Mouse (Mus musculus) stomach, postnatal 0 days (tissue): ENCODE data around the gene Agpat4. TPM values are rescaled to one million over a fixed set of nuclear protein-coding genes. Genes with fewer than 3 reads are reported as not detected.

Experiments used
- ATAC-seq: fragments of 200-750 bp; cut with Nextera tagmentation; 2 replicates; pipeline ENCODE4 v1.8.0; 2017; ENCODE audit not compliant: low FRiP score, low TSS enrichment
- DNase-seq: peaks from one replicate; pipeline ENCODE4 v3.0.0-alpha.2; 2016; ENCODE audit warnings: low spot score
- H3K27ac ChIP-seq: fragments of 300-500 bp; sonication (generic); replicated peaks from 2 replicates; pipeline ENCODE4 v1.5.1; 2014; ENCODE audit warnings: mild to moderate bottlenecking, control low read depth
- H3K27me3 ChIP-seq: fragments of 300-500 bp; sonication (generic); 2 replicates; pipeline ENCODE4 v1.6.1; 2014; ENCODE audit warnings: low read length; ENCODE audit not compliant: control insufficient read depth, insufficient read depth
- H3K36me3 ChIP-seq: fragments of 300-500 bp; sonication (generic); 2 replicates; pipeline ENCODE4 v1.6.1; 2014; ENCODE audit warnings: low read length, mixed read lengths; ENCODE audit not compliant: control insufficient read depth, insufficient read depth
- H3K4me1 ChIP-seq: fragments of 300-500 bp; sonication (generic); replicated peaks from 2 replicates; pipeline ENCODE4 v1.6.1; 2014; ENCODE audit warnings: antibody characterized with exemption; ENCODE audit not compliant: control insufficient read depth, insufficient read depth
- H3K4me2 ChIP-seq: fragments of 300-500 bp; sonication (generic); replicated peaks from 2 replicates; pipeline ENCODE4 v1.6.1; 2014; ENCODE audit warnings: low read depth, mild to moderate bottlenecking, control low read depth, moderate library complexity
- H3K4me3 ChIP-seq: fragments of 300-500 bp; sonication (generic); 2 replicates; pipeline ENCODE4 v1.5.1; 2014; ENCODE audit warnings: low read depth, low read length, control low read depth
- H3K9ac ChIP-seq: fragments of 300-500 bp; sonication (generic); 2 replicates; pipeline ENCODE4 v1.6.1; 2014; ENCODE audit warnings: mild to moderate bottlenecking, low read length, control low read depth, mixed read lengths
- H3K9me3 ChIP-seq: fragments of 300-500 bp; sonication (generic); 2 replicates; pipeline ENCODE4 v1.6.1; 2016; ENCODE audit warnings: low read length; ENCODE audit not compliant: control insufficient read depth
- CTCF ChIP-seq: IDR thresholded peaks from 2 replicates; pipeline ENCODE4 v1.5.1; 2016; ENCODE audit warnings: antibody characterized with exemption, low read depth, mild to moderate bottlenecking, moderate library complexity
- EP300 ChIP-seq: optimal IDR thresholded peaks from 2 replicates; pipeline ENCODE3; 2016; ENCODE audit warnings: antibody characterized with exemption
- WGBS: fragments of 180-500 bp; shearing (Covaris S2); extraction: QIAGEN DNeasy Blood & Tissue Kit; methylation state at CpG from one replicate; pipeline ENCODE4 v1.1.7; 2014; 5-methylcytosine and 5-hydroxymethylcytosine counted together
- polyA plus RNA-seq: library from polyadenylated mRNA; unstranded; fragments of >200 nt; fragmentation: Nextera tagmentation; extraction: Ambion mirVana; gene quantifications from 2 replicates; pipeline ENCODE4 v1.2.1, GENCODE M21; 2015

Agpat4 gene
- polyA plus RNA-seq, 1 experiment from 2014 or later = 18.7 TPM

DNA sequence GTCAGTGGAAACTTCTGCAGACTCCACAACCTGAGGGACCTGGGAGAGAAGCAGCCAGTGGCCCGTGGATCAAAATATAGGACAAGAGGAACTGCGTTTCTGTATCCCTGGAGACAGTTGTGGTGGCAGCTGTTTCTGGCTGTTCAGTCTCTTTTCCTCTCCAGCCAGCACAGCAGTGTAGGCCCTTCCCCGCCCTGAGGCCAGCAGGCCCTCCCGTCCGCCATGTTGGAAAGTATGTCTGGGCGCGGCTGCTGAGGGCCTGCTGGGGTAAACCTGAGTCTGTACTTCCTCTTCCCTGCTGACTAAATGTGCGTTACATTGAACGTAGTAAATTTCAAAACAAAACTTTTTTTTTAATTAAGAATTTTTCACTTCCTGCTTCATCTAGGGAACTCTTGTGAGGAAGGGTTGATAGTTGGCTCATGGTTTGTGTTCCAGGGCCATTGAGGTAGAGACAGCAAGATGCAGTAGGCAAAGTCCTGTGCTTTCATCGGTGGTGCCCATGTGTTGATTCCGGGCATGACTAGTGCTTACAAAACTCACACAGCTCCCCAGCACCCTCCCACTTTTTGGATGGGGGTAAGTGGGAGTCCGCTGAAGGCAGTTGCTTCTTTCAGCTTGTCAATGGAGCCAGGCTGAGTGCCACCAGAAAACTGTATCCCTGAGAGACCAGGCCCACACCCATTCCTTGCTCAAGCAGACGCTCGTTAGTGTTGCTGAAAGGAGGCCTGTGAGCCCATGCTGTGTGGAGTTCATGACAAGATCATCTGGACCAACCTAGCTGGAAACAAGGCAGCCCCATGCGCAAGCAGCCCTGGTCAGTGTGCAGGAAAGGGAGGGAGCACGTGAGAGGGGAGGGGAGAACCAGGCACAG, 40.9 kb downstream of the Agpat4 start:
- no peaks in the 10 kb centered on the region for H3K9me3 ChIP-seq
- no peak for TF ChIP-seq CTCF
- TF ChIP-seq EP300 = no peak

DNA sequence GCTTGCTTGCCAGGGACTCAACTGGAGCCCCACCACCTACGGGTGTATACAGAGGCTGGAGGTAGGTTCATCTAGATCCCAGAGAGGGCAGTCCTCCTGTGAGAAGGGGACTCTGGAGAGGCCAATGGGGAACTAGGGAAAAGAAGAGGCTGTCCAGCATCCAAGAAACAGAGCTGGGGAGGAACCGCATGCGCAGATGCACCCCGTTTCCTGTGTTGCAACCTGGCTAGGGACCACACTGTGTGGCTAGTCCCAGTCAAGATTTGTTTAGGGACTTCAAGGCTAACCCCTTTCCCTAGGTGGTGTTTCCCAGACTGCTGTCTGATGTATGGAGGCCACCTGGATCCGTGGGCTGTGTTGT, 41.5 kb downstream of the Agpat4 start:
- Histone ChIP-seq H3K9me3 (no peaks in the 10 kb centered on the region), H3K4me1 (no peaks in the 10 kb centered on the region), H3K27me3 (no peaks in the 10 kb centered on the region), H3K4me2 (no peak overlapping the region), H3K9ac (no peak overlapping the region), H3K36me3 (no peaks in the 10 kb centered on the region), H3K27ac (no peak overlapping the region), H3K4me3 (no peak overlapping the region)
- no peak for ATAC-seq
- DNase-seq = no peak
- no peak for TF ChIP-seq EP300
- no peak for TF ChIP-seq CTCF
- 87% methylated on average over 5 of the region's 5 CpGs for WGBS

More for the DNA sequence above, 40.9 kb downstream of the Agpat4 start:
- ATAC-seq = no peak
- Histone ChIP-seq H3K9ac (no peak overlapping the region), H3K27ac (no peak overlapping the region), H3K36me3 (no peaks in the 10 kb centered on the region), H3K4me2 (no peak overlapping the region), H3K27me3 (no peaks in the 10 kb centered on the region), H3K4me1 (no peaks in the 10 kb centered on the region), H3K4me3 (no peak overlapping the region)
- no peak for DNase-seq
- 88% methylated on average over 16 of the region's 16 CpGs for WGBS

DNA sequence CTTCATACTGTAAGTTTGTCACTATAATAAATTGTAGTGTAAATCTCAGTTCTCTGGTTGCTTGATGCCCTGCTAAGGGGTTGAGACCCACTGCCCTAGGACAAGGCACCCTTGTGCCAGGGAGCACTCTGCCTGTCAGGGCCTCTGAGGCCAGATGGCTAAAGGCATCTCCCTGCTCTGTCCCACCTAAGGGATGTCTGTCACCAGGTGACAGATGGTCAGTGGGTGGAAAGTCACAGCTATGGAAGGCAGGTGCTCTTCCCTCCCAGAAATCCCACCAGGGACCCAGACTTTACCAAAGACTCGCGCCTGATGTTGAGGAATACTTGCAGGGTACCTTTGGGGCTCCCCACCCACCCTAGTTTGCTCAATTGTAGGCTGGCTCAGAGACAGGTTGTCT, 42.0 kb downstream of the Agpat4 start:
- Histone ChIP-seq H3K4me3 (no peak overlapping the region), H3K4me1 (no peaks in the 10 kb centered on the region), H3K4me2 (no peak overlapping the region), H3K9ac (no peak overlapping the region), H3K27me3 (no peaks in the 10 kb centered on the region), H3K9me3 (no peaks in the 10 kb centered on the region), H3K36me3 (no peaks in the 10 kb centered on the region), H3K27ac (no peak overlapping the region)
- TF ChIP-seq CTCF (no peak), EP300 (no peak)
- DNase-seq (no peak), ATAC-seq (no peak)
- 97% methylated on average over 2 of the region's 2 CpGs for WGBS

DNA sequence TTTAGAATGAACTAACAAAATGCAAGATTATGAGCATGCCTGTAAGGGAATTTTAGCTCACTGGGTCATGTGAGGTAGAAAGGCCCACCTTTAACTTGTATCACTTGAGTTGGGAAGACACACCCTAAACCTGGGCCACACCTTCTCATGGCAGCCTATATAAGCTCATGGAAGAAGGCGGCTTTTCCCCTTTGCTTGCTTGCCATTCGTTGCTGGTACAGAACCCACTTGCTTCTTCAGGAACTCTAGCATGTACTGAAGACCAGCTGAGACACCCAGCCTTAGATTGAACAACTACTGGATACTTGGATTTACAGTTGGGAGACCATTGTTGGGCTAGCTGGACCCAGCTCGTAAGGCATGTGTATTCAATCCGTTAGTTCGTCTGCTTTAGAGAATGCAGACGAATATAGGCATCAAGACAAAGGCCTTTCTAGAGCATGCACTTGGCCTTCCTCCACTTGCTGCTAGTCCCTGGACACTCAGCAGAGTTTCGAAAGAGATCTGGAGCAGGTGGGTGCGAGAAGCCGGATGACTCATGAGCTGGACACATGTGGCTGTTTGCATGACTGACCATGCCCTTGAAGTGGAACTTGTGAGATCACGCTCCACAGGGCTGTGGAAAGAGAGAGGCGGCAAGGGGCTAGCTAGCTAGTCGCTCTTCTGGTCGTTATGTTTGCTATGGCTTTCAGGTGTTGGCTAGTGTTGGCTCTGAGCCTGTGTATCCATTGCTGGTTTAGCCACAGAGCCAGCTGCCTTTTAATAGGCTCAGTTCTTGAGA, 42.7 kb downstream of the Agpat4 start:
- Histone ChIP-seq H3K4me3 (no peak overlapping the region), H3K27ac (no peak overlapping the region), H3K9me3 (no peaks in the 10 kb centered on the region), H3K9ac (no peak overlapping the region), H3K4me1 (no peaks in the 10 kb centered on the region), H3K36me3 (no peaks in the 10 kb centered on the region), H3K27me3 (no peaks in the 10 kb centered on the region), H3K4me2 (no peak overlapping the region)
- no peak for DNase-seq
- 86% methylated on average over 13 of the region's 13 CpGs for WGBS
- no peak for TF ChIP-seq EP300
- ATAC-seq = no peak; the same call in 1 of the 2 replicates

DNA sequence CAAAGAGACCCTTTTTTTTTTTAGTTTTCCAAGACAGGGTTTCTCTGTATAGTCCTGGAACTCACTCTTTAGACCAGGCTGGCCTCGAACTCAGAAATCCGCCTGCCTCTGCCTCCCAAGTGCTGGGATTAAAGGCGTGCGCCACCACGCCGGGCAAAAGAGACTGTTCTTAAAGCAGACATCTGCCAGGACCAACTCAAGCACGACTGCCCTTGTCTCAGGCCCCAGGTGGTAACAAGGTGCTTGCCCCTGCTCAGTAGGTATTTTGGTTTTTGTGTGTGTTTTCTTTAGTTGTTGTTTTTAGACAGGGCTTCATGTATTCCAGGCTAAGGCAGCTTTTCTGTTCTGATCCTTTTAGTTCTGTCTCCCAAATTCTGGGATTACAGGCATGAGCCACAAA, 43.4 kb downstream of the Agpat4 start:
- WGBS = 90% methylated on average over 7 of the region's 7 CpGs
- DNase-seq = no peak
- Histone ChIP-seq H3K27ac (no peak overlapping the region), H3K4me2 (no peak overlapping the region), H3K9ac (no peak overlapping the region), H3K36me3 (no peaks in the 10 kb centered on the region), H3K4me3 (no peak overlapping the region), H3K4me1 (no peaks in the 10 kb centered on the region), H3K9me3 (no peaks in the 10 kb centered on the region), H3K27me3 (no peaks in the 10 kb centered on the region)
- ATAC-seq = no peak
- TF ChIP-seq CTCF = no peak
- no peak for TF ChIP-seq EP300

DNA sequence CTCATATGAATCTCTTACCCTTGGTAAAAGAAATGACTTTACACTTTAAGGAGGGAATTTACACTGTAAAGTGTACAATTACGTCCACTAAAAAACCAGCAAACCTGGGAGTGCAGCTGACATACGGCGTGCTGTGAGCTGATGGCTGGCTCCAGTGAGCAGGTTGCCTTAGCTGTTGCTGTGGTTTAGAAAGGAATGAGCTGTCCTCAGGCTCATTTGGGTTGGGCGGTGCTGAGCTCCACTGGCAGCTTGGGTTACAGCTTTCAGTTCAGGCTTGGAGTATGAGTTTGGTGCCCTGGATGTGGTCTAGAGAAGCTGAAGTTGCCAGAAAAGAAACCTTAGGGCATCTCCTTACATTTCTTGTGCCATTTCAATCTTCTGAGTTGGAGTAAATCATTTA, 44.3 kb downstream of the Agpat4 start:
- no peak overlapping the region for H3K27ac ChIP-seq
- 71% methylated on average over 4 of the region's 4 CpGs for WGBS
- H3K36me3 ChIP-seq = no peaks in the 10 kb centered on the region
- H3K9ac ChIP-seq = no peak overlapping the region
- H3K4me2 ChIP-seq = no peak overlapping the region
- no peaks in the 10 kb centered on the region for H3K4me1 ChIP-seq
- no peak for TF ChIP-seq EP300
- ATAC-seq (no peak), DNase-seq (no peak)
- no peaks in the 10 kb centered on the region for H3K27me3 ChIP-seq
- no peak overlapping the region for H3K4me3 ChIP-seq
- no peaks in the 10 kb centered on the region for H3K9me3 ChIP-seq
